Mouse (Mus musculus) right cerebral cortex, postnatal 4 days (tissue): ENCODE results near the gene Abcc4.

Source experiments
- DNase-seq: peaks from one replicate; pipeline ENCODE4 v3.0.0-alpha.2; 2022

Abcc4 gene

DNA sequence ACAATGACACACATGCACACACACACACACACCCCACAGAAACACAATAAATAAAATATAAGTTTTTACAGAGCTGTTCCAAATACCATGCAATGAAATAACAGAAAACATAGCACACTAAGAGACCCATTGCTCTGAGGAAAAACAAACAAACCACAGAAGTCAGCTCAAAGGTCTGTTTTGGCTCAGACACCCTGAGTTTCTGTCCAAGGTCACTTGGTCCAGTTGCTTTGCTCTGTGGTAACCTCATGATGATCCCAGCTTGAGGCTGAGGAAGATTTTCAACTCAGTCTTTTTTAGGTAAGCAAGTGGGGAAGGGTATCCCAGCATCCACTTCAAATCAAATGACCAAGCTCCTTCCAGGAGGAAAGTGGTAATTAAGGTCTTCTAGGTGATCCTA lies 4.9 kb upstream of the Abcc4 start:
- DNase-seq = no peak

DNA sequence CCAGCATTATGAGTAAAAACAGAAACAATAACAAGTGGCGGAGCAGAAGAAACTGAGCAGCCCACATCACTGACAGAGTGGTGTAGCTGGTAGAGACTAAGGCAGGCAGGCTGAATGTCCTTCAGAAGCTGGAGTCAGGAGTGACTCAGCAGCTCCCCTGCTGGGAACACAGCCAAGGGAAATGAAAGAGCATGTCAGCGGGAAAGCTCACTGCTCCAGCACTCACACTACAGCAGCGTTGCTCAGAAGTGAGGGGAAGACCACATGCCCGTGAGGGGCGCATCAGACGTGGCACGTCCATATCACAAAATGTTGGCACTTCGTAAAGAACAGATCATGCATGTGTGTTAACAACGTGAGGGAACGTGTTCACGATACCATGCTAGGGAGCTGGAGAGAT lies 3.7 kb upstream of the Abcc4 start:
- peak; percentile 67 for DNase-seq

- no peak for DNase-seq
Observed at GRCm38 (mm10) chr14:118708126-118708525, 2.1 kb upstream of the Abcc4 start.

GRCm38 (mm10) chr14:118706962-118707361 lies 943 bp upstream of the Abcc4 start:
- DNase-seq = no peak

DNA sequence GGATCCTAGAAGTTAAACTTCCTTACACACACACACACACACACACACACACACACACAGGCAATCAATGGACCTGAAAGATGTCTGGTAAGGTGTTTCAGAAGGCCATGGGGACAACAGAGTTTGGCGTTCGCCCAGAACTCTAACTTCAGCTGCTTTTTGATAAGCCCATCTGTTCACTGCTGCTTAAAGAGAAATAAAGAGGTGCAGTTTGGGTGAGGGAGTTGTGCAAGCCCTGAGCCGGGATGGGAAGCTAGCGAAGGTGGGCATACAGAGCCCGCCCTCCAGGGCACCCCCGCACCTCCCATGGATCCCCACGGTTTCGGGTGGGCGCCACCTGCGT lies 583 bp downstream of the Abcc4 start:
- DNase-seq = no peak

DNA sequence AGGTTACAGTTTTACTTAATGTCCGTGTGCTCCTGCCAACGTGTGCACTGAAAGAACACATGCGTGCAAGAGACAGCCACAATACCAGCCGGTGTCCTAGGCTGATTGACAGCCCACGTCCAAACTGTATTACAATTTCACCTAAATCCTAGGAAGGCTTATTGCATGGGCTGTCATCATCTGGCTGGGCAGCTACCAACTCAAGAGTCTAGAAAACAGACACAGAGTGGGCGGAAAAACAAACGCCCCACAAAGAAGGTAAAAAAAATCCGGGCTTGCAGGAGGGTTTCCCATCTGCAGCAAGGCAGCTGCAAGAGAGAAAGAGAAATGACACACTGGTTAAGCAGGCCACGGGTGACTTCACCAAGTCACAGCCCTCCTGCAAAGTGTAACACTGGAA lies 2.7 kb downstream of the Abcc4 start:
- DNase-seq = no peak

- peak; percentile 30 for DNase-seq
Observed at GRCm38 (mm10) chr14:118701991-118702608, 3.9 kb downstream of the Abcc4 start.

DNA sequence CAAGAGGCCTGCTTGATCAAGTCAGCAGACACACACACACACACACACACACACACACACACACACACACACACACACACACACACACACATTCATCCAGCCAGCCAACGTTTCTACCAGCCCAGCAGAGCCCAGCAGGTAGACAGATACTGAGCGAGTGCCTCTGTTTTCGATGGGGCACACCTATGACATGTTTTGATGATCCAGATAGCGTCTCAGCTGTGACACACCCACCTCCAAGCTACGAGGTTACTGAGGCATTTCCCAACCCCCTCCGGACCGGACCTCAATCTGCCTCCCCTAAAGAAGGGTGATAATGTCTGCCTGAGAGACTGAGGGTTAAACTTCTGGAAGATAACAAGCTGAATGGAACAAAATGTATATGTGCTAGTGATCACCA lies 5.4 kb downstream of the Abcc4 start:
- DNase-seq = no peak

DNA sequence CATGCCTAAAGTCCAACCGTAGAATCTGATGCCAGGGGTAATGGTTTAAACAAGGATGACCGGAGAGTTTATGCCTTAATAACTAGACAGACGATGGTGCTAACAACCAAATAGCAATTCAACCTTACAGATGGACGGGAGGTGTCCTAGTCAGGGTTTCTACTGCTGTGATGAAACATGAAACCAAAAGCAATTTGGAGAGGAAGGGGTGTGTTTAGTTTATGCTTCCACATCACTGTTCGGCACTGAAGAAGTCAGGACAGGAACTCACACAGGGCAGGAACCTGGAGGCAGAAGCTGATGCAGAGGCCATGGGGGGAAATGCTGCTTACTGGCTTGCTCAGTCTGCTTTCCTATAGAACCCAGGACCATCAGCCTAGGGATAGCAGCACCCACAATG lies 6.1 kb downstream of the Abcc4 start:
- no peak for DNase-seq

DNA sequence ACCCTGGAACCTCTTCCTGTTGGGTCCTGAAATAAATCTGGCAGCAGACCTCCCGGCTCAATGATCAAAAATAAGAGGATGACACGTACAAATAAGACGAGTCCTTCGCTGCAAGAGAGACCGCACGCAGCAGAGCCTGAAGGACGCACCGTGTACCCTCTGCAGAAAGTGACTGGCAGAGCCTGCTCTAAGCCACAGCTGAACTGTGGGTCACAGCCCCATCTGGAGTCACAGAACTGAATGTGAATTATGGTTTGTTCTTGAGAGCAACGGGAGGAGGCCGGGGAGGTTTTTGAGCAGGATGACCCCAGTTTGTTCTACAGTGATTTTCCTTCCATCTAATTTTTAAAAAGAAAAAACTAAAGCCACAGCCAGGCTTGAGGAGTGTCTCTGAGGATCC lies 6.5 kb downstream of the Abcc4 start:
- DNase-seq = no peak

GRCm38 (mm10) chr14:118696556-118697289 lies 9.3 kb downstream of the Abcc4 start:
- DNase-seq = no peak

- no peak for DNase-seq
Observed at GRCm38 (mm10) chr14:118695866-118696265, 10.2 kb downstream of the Abcc4 start.

DNA sequence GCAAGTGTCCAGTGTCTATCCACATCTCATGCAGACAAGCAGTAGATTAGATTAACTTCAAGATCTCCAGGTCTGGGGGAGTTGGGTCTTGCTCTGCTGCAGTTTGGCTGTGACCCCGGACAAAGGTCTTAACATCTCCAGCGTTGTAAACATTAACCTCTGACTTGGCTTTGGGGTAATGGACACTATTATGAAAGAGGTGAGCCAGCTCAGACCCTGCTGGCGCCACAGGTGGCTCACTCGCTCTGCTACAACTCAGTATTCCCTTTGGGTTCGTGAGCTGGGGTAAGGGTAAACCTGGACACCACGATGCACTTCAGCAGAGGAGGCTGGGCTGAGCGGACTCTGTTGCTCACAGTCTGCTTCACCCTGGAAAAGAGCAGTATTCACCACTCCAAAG lies 11.7 kb downstream of the Abcc4 start:
- DNase-seq = no peak

- DNase-seq = no peak
Observed at GRCm38 (mm10) chr14:118691910-118692309, 14.1 kb downstream of the Abcc4 start.

DNA sequence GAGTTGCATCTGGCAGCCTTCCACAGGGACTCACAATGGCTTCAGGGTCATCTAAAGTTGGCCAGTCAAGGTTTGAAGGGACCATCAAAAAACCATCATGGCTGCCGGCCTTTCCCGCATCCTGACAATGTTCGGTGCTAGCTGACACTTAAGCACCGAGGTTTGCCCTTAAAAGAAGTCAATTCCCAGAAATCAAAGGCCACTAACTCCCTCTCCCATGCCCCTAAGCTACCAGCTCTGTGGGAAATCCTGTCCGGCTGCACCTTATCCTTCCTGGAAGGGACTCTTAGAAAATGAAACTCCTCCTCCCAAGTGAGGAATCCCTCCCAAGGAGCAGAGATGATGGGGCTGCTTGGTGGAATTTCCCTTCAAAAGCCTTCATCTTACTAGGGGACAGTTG lies 14.6 kb downstream of the Abcc4 start:
- DNase-seq = no peak

GRCm38 (mm10) chr14:118690921-118691320 lies 15.1 kb downstream of the Abcc4 start:
- no peak for DNase-seq

DNA sequence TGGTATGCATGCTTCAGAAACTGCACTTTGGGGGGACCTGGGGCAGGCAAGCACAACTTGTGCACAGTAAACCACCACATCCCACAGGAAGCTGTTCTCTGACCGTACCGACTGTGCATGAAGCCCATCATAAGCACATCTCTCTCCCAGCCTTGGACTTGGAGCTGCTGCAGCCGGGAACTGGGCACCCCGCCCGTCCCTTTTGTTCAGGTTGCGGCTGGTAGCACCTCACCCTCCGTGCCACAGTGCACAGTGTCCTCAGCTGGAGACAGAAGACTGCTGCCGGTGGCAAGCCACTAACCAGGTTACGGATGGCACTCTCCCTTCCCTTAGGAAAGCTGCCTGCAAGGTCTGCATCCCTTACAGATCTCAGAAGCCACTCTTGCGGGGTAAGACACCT lies 15.7 kb downstream of the Abcc4 start:
- peak; percentile 18 for DNase-seq

GRCm38 (mm10) chr14:118688643-118689042 lies 17.4 kb downstream of the Abcc4 start:
- no peak for DNase-seq

GRCm38 (mm10) chr14:118686861-118687260 lies 19.2 kb downstream of the Abcc4 start:
- DNase-seq = no peak

- no peak for DNase-seq
Observed at GRCm38 (mm10) chr14:118685572-118685971, 20.4 kb downstream of the Abcc4 start.

DNA sequence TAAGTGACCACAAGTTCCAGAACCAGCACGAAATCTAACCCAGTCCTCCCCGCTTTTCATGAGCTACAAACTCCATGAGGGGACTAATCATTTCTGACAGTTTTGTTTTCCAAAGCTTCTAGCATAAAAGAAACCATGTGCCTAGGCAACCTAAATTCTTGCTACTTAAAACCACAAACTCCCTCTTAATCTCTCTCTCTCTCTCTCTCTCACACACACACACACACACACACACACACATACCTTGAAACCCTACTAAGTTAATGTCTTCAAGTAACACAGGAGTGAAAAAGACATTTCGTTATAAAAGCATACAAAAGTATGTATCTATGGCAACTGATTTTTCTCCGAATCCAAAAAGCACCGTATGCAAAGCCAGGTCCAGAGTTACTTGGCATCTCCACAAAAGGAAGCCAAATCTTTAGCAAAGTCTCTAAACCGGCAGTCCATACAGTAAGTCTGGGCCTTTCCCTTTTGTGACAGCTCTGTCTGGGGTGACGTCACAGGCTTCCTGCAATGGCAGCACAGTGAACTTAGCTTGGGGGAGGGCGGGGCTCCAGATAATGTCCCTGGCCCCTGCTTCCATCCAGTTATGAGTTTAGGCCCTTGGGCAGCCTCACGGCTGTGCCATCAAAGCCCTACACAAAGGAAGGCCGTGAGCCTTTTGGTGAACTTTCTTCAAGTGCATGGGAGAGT lies 23.5 kb downstream of the Abcc4 start:
- DNase-seq = no peak

DNA sequence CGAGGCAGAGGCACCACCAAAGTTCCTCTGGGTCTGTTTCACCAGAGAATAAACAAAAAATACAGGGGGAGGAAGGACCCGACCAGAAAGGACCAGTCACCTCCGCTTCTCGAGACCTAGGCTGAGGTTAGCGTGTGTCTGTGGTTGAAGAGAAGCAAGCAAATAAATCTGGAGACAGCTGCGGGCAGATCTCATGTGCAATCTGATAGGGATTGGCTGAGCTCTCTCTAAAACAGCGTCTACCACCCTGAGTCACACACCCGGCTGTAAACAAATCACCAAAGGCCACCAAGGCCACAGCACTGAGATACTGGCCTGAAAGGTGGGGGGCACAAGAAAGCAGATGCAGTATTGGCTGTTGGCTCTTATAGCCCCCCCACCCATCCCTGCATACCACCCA lies 24.9 kb downstream of the Abcc4 start:
- DNase-seq = no peak

DNA sequence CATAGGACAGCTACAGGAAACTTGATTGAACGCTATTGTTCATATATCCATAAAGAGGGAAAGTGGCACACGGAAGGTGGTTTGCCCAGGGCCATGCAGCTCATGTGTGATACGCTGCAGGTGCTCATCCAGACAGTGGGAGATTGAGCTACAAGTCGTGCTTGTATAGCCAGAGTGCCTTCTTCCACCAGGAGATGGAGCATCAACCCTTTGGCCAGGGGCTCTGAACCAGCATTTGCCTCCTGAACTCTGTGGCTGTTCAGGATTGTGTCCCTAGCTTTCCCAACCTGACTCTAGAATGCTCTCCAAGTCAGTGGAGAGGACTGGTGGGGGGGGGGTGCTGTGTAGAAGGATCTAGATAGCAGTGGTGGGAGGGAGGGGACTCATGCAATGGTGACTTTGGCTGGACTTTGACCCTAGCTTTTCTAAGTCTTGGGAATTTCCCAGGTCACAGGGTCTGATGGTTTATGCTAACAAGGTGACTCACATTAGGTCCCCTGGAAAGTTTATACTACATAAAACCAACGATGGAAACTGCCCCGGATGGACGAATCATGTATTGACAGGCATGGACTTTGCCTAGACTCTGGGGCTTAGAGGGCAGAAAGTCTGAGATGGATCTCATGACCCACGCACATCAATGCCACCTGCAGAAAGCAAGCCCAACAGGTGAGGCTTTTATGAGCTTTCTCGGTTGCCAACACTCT lies 27.6 kb downstream of the Abcc4 start:
- no peak for DNase-seq
